Comparison of ENCODE assay signal across 9 mouse cellular contexts in the genomic region with DNA sequence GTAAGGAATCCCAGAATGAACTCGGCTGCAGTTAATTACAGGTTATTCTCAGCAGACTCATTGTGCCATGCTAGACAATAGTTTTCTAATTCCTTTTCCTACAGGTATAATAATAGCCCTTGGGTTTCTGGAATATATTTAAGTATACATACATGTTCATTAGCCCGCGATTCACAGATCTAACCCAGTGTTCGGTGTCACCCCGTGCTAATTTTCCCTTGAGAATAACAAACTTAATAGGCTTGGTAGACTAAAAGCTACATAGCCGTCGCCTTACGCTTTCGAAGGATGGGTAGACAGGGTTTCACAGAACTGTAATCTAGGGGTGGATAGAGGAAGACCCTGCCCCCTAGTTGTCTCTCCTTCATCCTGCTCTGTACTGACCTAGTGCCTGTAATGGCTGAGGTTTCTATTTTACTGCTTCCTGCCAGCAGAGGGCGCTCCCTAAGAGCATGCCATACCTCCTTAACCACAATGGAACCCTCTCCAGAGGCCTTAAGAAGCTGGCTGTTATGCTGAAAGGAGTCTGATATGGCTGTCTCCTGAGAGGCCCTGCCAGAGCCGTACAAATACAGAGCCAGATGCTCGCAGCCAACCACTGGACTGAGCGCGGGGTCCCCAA. TPM values are rescaled to one million over a fixed set of nuclear protein-coding genes. Genes with fewer than 3 reads are reported as not detected.
A peak's percentile ranks its signal among the peaks of the same experiment; 100 is the strongest.
DNase-seq lines count a peak whose midpoint lies in the region; ATAC-seq and TF ChIP-seq lines count a peak whose summit lies in the region.
"Had no signal": no experiment of that assay in that cellular context is flagged by ENCODE, and none has a peak within 500 bp of the region (broad histone marks: within the 10 kb centered on the region; RNA-seq: fewer than 3 reads in every experiment).

No protein-coding gene starts in this region.

- peak; percentile 64 to 69 for DNase-seq in CD8-positive naive resting alpha-beta T cell, adult 2 months (ENCODE audit: low read depth in 2 of 2, low spot score in 2 of 2)
- DNase-seq in c-Kit-negative CD71-positive TER-119-positive erythroid progenitor cells, embryonic 14.5 days (ENCODE audit: low read depth, low spot score) = peak; percentile 34
- DNase-seq in liver, adult 2 months (ENCODE audit: extremely low read depth, low read depth, low spot score) = peak; percentile 37
- DNase-seq in natural killer cell, adult 2 months (ENCODE audit: low spot score in 2 of 2) = peak; percentile 48 to 54

- peaks cover 6% of the 10 kb centered on the region; the same call in 1 of the 2 replicates for H3K9me3 ChIP-seq in heart, embryonic 12.5 days (replicated peaks)
- H3K9me3 ChIP-seq in kidney, embryonic 16.5 days (ENCODE audit: low read length) = no peaks in the 10 kb centered on the region
- no peaks in the 10 kb centered on the region for H3K9me3 ChIP-seq in stomach, embryonic 16.5 days (replicated peaks; ENCODE audit: control insufficient read depth, low read length)

- peak; percentile 74 for TF ChIP-seq CTCF in liver, adult 2 months (IDR thresholded peaks at IDR 0.05; ENCODE audit: low read depth, low read length)

- H3K9ac ChIP-seq in heart, embryonic 12.5 days = no peak overlapping the region
- no peak overlapping the region for H3K9ac ChIP-seq in kidney, embryonic 16.5 days (replicated peaks; ENCODE audit: low read length)
- no peak overlapping the region for H3K9ac ChIP-seq in liver, adult 2 months (ENCODE audit: low read depth, low read length)
- no peak overlapping the region for H3K9ac ChIP-seq in stomach, embryonic 16.5 days (ENCODE audit: low read length)

- H3K4me2 ChIP-seq in heart, embryonic 12.5 days = no peak overlapping the region
- no peak overlapping the region for H3K4me2 ChIP-seq in kidney, embryonic 16.5 days (replicated peaks; ENCODE audit: low read depth, low read length)
- no peak overlapping the region for H3K4me2 ChIP-seq in stomach, embryonic 16.5 days (ENCODE audit: low read depth, low read length)

- no peaks in the 10 kb centered on the region for H3K79me2 ChIP-seq in liver, adult 2 months (ENCODE audit: control insufficient read depth, insufficient read depth, low read length)

- no peak overlapping the region for H3K27ac ChIP-seq in heart, embryonic 12.5 days (ENCODE audit: poor library complexity, severe bottlenecking)
- no peak overlapping the region for H3K27ac ChIP-seq in kidney, embryonic 16.5 days (ENCODE audit: low read length)
- no peak overlapping the region for H3K27ac ChIP-seq in liver, adult 2 months (replicated peaks; ENCODE audit: insufficient read depth, low read depth, low read length)
- H3K27ac ChIP-seq in stomach, embryonic 16.5 days (ENCODE audit: low read length) = no peak overlapping the region

- no peak overlapping the region for H3K4me3 ChIP-seq in heart, embryonic 12.5 days
- H3K4me3 ChIP-seq in kidney, embryonic 16.5 days (ENCODE audit: low read length) = no peak overlapping the region
- H3K4me3 ChIP-seq in liver, adult 2 months (ENCODE audit: insufficient read depth, low read depth, low read length) = no peak overlapping the region
- no peak overlapping the region for H3K4me3 ChIP-seq in stomach, embryonic 16.5 days (replicated peaks; ENCODE audit: low read length)
- H3K4me3 ChIP-seq: erythroblast, embryonic 14.5 days had no signal

- H3K36me3 ChIP-seq in heart, embryonic 12.5 days = no peaks in the 10 kb centered on the region
- H3K36me3 ChIP-seq in kidney, embryonic 16.5 days (ENCODE audit: insufficient read depth, low read length) = no peaks in the 10 kb centered on the region
- H3K36me3 ChIP-seq in liver, adult 2 months (ENCODE audit: control insufficient read depth, insufficient read depth, low read length) = no peaks in the 10 kb centered on the region
- no peaks in the 10 kb centered on the region for H3K36me3 ChIP-seq in stomach, embryonic 16.5 days (ENCODE audit: control insufficient read depth, insufficient read depth, low read length)

- peaks cover 7% of the 10 kb centered on the region for H3K4me1 ChIP-seq in heart, embryonic 12.5 days (replicated peaks)
- peaks cover 9% of the 10 kb centered on the region; the same call in 1 of the 2 replicates for H3K4me1 ChIP-seq in kidney, embryonic 16.5 days (ENCODE audit: insufficient read depth, low read length)
- H3K4me1 ChIP-seq in liver, adult 2 months (ENCODE audit: control insufficient read depth, insufficient read depth, low read length) = no peaks in the 10 kb centered on the region
- H3K4me1 ChIP-seq in stomach, embryonic 16.5 days (ENCODE audit: control insufficient read depth, insufficient read depth, low read length) = no peaks in the 10 kb centered on the region

- WGBS in heart, embryonic 12.5 days = 53% methylated on average over 14 of the region's 14 CpGs
- 66% methylated on average over 14 of the region's 14 CpGs for WGBS in kidney, embryonic 16.5 days
- 68% methylated on average over 14 of the region's 14 CpGs for WGBS in liver, adult 2 months
- 61% methylated on average over 14 of the region's 14 CpGs for WGBS in stomach, embryonic 16.5 days

- peak; percentile 64; the same call in 1 of the 2 replicates for ATAC-seq in erythroid progenitor cell, adult 5-6 weeks (replicated peaks; ENCODE audit: low FRiP score, poor library complexity, severe bottlenecking)
- ATAC-seq in heart, embryonic 12.5 days (ENCODE audit: insufficient number of reproducible peaks, low FRiP score) = peak; percentile 39; the same call in 1 of the 2 replicates
- peak; percentile 67 for ATAC-seq in kidney, embryonic 16.5 days (ENCODE audit: low FRiP score, low TSS enrichment)
- ATAC-seq in stomach, embryonic 16.5 days (ENCODE audit: insufficient read depth, low FRiP score) = peak; percentile 38; the same call in 1 of the 2 replicates

- no peaks in the 10 kb centered on the region for H3K27me3 ChIP-seq in heart, embryonic 12.5 days (replicated peaks)
- H3K27me3 ChIP-seq in kidney, embryonic 16.5 days (ENCODE audit: insufficient read depth, low read length) = no peaks in the 10 kb centered on the region
- no peaks in the 10 kb centered on the region for H3K27me3 ChIP-seq in liver, adult 2 months (ENCODE audit: control insufficient read depth, insufficient read depth, low read length)
- no peaks in the 10 kb centered on the region for H3K27me3 ChIP-seq in stomach, embryonic 16.5 days (ENCODE audit: control insufficient read depth, insufficient read depth, low read length)

- no peak for TF ChIP-seq POLR2A in liver, adult 2 months (IDR thresholded peaks at IDR 0.05; ENCODE audit: extremely low read depth, insufficient read depth, low read length)

RNA-seq across cellular contexts. Expression of gene Spp2, which starts 49.8 kb away (rescaled TPM):
- not detected in 2 replicates for total RNA-seq in erythroid progenitor cell, adult 5-6 weeks (2015; ENCODE audit: low replicate concordance)
- not detected in 2 replicates for total RNA-seq in erythroid progenitor cell, adult 5-6 weeks (2017; ENCODE audit: low replicate concordance)
- 1.1 and 3.2 TPM in 2 replicates for polyA plus RNA-seq in heart, embryonic 12.5 days (2016; fragmentation: Nextera tagmentation; extraction: Ambion mirVana)
- 111 and 141 TPM in 2 replicates for polyA plus RNA-seq in kidney, embryonic 16.5 days (2015; fragmentation: Nextera tagmentation; extraction: Ambion mirVana)
- total RNA-seq in liver, adult 2 months (2014; rRNA removed) = 216 and 373 TPM in 2 replicates
- polyA plus RNA-seq in liver, adult 2 months (2012; rRNA removed) = 298 and 325 TPM in 2 replicates
- 13.6 and 18.1 TPM in 2 replicates for polyA plus RNA-seq in stomach, embryonic 16.5 days (2015; fragmentation: Nextera tagmentation; extraction: Ambion mirVana)
- polyA plus RNA-seq: erythroblast, embryonic 14.5 days had no signal

RNA-seq across cellular contexts. Expression of gene Glrp1, which starts 53.3 kb away (rescaled TPM):
- total RNA-seq in erythroid progenitor cell, adult 5-6 weeks (2015; ENCODE audit: low replicate concordance) = not detected in 2 replicates
- total RNA-seq in erythroid progenitor cell, adult 5-6 weeks (2017; ENCODE audit: low replicate concordance) = not detected in 2 replicates
- 0.09 and 0.11 TPM in 2 replicates for polyA plus RNA-seq in heart, embryonic 12.5 days (2016; fragmentation: Nextera tagmentation; extraction: Ambion mirVana)
- not detected in 2 replicates for polyA plus RNA-seq in kidney, embryonic 16.5 days (2015; fragmentation: Nextera tagmentation; extraction: Ambion mirVana)
- total RNA-seq in liver, adult 2 months (2014; rRNA removed) = 0.07 and 0.09 TPM in 2 replicates
- polyA plus RNA-seq in liver, adult 2 months (2012; rRNA removed) = 0.04 TPM in 1 of 2 replicates, not detected in the other
- 0.09 TPM in 1 of 2 replicates, not detected in the other for polyA plus RNA-seq in stomach, embryonic 16.5 days (2015; fragmentation: Nextera tagmentation; extraction: Ambion mirVana)
- polyA plus RNA-seq: erythroblast, embryonic 14.5 days had no signal
